Mouse (Mus musculus) lung, postnatal 10 days (tissue): ENCODE measurements around the gene Mical3.

Experiments
- DNase-seq: peaks from one replicate; pipeline ENCODE4 v3.0.0; 2021

The Mical3 gene

GRCm38 (mm10) chr6:121045345-121046080 lies 85.3 kb downstream of the Mical3 start:
- DNase-seq, result no peak

- DNase-seq, result no peak
Measured at GRCm38 (mm10) chr6:121043434-121044189, 87.2 kb downstream of the Mical3 start.

GRCm38 (mm10) chr6:121039719-121040118 lies 91.1 kb downstream of the Mical3 start:
- DNase-seq, result no peak

GRCm38 (mm10) chr6:121039286-121039685 lies 91.5 kb downstream of the Mical3 start:
- no peak for DNase-seq

GRCm38 (mm10) chr6:121037086-121037485 lies 93.7 kb downstream of the Mical3 start:
- no peak for DNase-seq

- no peak for DNase-seq
Measured at GRCm38 (mm10) chr6:121035929-121036328, 94.9 kb downstream of the Mical3 start.

GRCm38 (mm10) chr6:121035268-121035667 lies 95.5 kb downstream of the Mical3 start:
- DNase-seq, result no peak

- DNase-seq, result no peak
Measured at GRCm38 (mm10) chr6:121033250-121033649, 97.5 kb downstream of the Mical3 start.

GRCm38 (mm10) chr6:121031370-121031769 lies 99.4 kb downstream of the Mical3 start:
- DNase-seq, result no peak

GRCm38 (mm10) chr6:121029897-121030589 lies 100.8 kb downstream of the Mical3 start:
- no peak for DNase-seq

- no peak for DNase-seq
Measured at GRCm38 (mm10) chr6:121028514-121028913, 102.3 kb downstream of the Mical3 start.

- DNase-seq, result no peak
Measured at GRCm38 (mm10) chr6:121027314-121027713, 103.5 kb downstream of the Mical3 start.

GRCm38 (mm10) chr6:121026866-121027265 lies 103.9 kb downstream of the Mical3 start:
- DNase-seq, result no peak

- DNase-seq, result no peak
Measured at GRCm38 (mm10) chr6:121026019-121026584, 104.7 kb downstream of the Mical3 start.

GRCm38 (mm10) chr6:121018147-121018546 lies 112.7 kb downstream of the Mical3 start:
- DNase-seq, result no peak

- DNase-seq, result peak; percentile 59
Measured at GRCm38 (mm10) chr6:121017436-121018031, 113.3 kb downstream of the Mical3 start.

- DNase-seq, result no peak
Measured at GRCm38 (mm10) chr6:121016097-121016496, 114.7 kb downstream of the Mical3 start.

GRCm38 (mm10) chr6:121014339-121014738 lies 116.5 kb downstream of the Mical3 start:
- DNase-seq, result no peak

- peak; percentile 83 for DNase-seq
Measured at GRCm38 (mm10) chr6:121013750-121014149, 117.0 kb downstream of the Mical3 start.

- peak; percentile 87 for DNase-seq
Measured at GRCm38 (mm10) chr6:121011709-121012108, 119.1 kb downstream of the Mical3 start.

- DNase-seq, result no peak
Measured at GRCm38 (mm10) chr6:121009651-121010050, 121.1 kb downstream of the Mical3 start.

- DNase-seq, result no peak
Measured at GRCm38 (mm10) chr6:121004959-121005358, 125.8 kb downstream of the Mical3 start.

- no peak for DNase-seq
Measured at GRCm38 (mm10) chr6:121002952-121003351, 127.8 kb downstream of the Mical3 start.
